Mouse (Mus musculus): ENCODE data around the gene Ptpn5.

The Ptpn5 gene

GRCm38 (mm10) chr7:47056273-47056672 is 77.2 kb downstream of the Ptpn5 start:
- no peak for DNase-seq (ENCODE audit: low read depth)

- DNase-seq (ENCODE audit: low read depth): no peak
Observed at GRCm38 (mm10) chr7:47055744-47056143, 77.7 kb downstream of the Ptpn5 start.

- no peak for DNase-seq (ENCODE audit: low read depth)
Observed at GRCm38 (mm10) chr7:47054666-47055065, 78.8 kb downstream of the Ptpn5 start.

GRCm38 (mm10) chr7:47053287-47053686 is 80.2 kb downstream of the Ptpn5 start:
- DNase-seq (ENCODE audit: low read depth): no peak

GRCm38 (mm10) chr7:47052276-47052675 is 81.2 kb downstream of the Ptpn5 start:
- peak; percentile 49 for DNase-seq (ENCODE audit: low read depth)

GRCm38 (mm10) chr7:47051404-47052151 is 81.9 kb downstream of the Ptpn5 start:
- peak; percentile 76 for DNase-seq (ENCODE audit: low read depth)

GRCm38 (mm10) chr7:47050766-47051165 is 82.7 kb downstream of the Ptpn5 start:
- no peak for DNase-seq (ENCODE audit: low read depth)

- peak; percentile 83 for DNase-seq (ENCODE audit: low read depth)
Observed at GRCm38 (mm10) chr7:47050366-47050765, 83.1 kb downstream of the Ptpn5 start, which contains the start of gene Tmem86a. TSS of gene Tmem86a (plus strand) at chr7:47050601.

- no peak for DNase-seq (ENCODE audit: low read depth)
Observed at GRCm38 (mm10) chr7:47042823-47043490, 90.5 kb downstream of the Ptpn5 start.

- no peak for DNase-seq (ENCODE audit: low read depth)
Observed at GRCm38 (mm10) chr7:47042121-47042520, 91.4 kb downstream of the Ptpn5 start.

- no peak for DNase-seq (ENCODE audit: low read depth)
Observed at GRCm38 (mm10) chr7:47041706-47042105, 91.8 kb downstream of the Ptpn5 start.

- DNase-seq (ENCODE audit: low read depth): no peak
Observed at GRCm38 (mm10) chr7:47035426-47035825, 98.1 kb downstream of the Ptpn5 start.

GRCm38 (mm10) chr7:47034785-47035384 is 98.6 kb downstream of the Ptpn5 start:
- DNase-seq (ENCODE audit: low read depth): no peak

GRCm38 (mm10) chr7:47031371-47031770 is 102.1 kb downstream of the Ptpn5 start:
- DNase-seq (ENCODE audit: low read depth): peak; percentile 45

GRCm38 (mm10) chr7:47030517-47031193 is 102.8 kb downstream of the Ptpn5 start:
- peak; percentile 69 for DNase-seq (ENCODE audit: low read depth)

All from fibroblast of lung, adult 2 months (primary cell).